Mouse (Mus musculus): ENCODE data around the gene Desi2.

DNA sequence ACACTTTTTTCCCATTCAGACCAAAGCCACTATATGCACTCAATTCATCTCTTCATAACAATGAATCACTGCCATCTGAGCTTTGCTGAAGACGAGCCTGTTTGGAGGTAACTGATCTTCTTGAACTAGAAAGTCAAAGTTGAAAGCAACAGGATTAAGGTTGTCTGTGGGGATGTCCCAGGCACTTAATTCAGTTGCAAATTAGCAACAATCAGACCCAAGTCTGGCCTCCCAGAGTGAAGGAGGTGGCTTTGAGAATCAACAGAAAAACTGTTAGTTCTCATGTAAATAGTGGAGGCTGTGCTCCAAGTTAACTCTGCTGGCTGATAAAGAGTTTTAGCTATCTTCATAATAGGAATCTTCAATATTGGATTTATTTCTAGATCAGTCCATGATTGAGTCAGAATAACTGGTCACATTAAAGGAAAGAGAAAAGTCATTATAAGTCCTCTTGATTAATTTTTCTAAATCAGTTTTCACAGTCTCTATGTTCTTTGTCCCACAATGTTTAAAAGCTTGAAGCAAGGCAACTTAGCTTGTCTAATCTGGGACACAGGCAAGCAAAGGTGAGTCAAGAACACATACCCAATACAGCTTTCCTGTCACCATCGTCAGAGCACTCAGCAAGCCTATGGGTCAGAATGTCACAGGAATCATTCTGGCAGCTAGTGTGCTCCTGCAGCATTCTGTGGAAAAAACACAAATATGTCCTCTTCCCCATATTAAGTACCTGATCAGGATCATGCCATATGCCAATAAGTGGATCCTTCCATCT, 96.9 kb downstream of the Desi2 start:
- no peak for TF ChIP-seq NELFE (IDR thresholded peaks at IDR 0.05; ENCODE audit: low read depth, low read length)
- no peak for TF ChIP-seq CHD2 (IDR thresholded peaks at IDR 0.05; ENCODE audit: low read length)
